Mouse (Mus musculus) embryonic fibroblast, embryonic 13.5 days (primary cell): ENCODE data around the gene Unc13d. TPM values are rescaled to one million over a fixed set of nuclear protein-coding genes. Genes with fewer than 3 reads are reported as not detected.
"Not testable (repeated sequence)": the region's sequence is repeated elsewhere in the genome, so short reads cannot be mapped to it uniquely, and the experiment has no call there.

Experiments
- H3K27ac ChIP-seq: 2 replicates; pipeline ENCODE4 v1.5.1; 2012; ENCODE audit warnings: low read length, control low read depth, inconsistent platforms; ENCODE audit not compliant: insufficient read depth
- H3K4me1 ChIP-seq: 2 replicates; pipeline ENCODE4 v1.6.1; 2011; ENCODE audit warnings: low read length; ENCODE audit not compliant: control insufficient read depth, insufficient read depth
- H3K4me3 ChIP-seq: 2 replicates; pipeline ENCODE4 v1.5.1; 2011; ENCODE audit warnings: mild to moderate bottlenecking, control low read depth, low read length; ENCODE audit not compliant: insufficient read depth
- CTCF ChIP-seq: IDR thresholded peaks from 2 replicates; pipeline ENCODE4 v1.5.1; 2011; ENCODE audit warnings: mild to moderate bottlenecking, control low read depth, low read length, moderate library complexity, borderline replicate concordance; ENCODE audit not compliant: insufficient read depth
- POLR2A ChIP-seq: IDR thresholded peaks from 2 replicates; pipeline ENCODE4 v1.6.1; 2011; ENCODE audit warnings: low read depth, mild to moderate bottlenecking, control low read depth, low read length, moderate library complexity
- polyA plus RNA-seq: library from polyadenylated mRNA; stranded (reverse); fragments of >200 nt; gene quantifications from 2 replicates; pipeline ENCODE4 v1.2.4, GENCODE M21; 2011; ENCODE audit warnings: low read depth; ENCODE audit not compliant: missing spikeins, insufficient read length

The Unc13d gene
- polyA plus RNA-seq, 1 experiment: not detected

- Histone ChIP-seq H3K4me1 (no peaks in the 10 kb centered on the region), H3K4me3 (peak overlapping the region; percentile 74), H3K27ac (peak overlapping the region; percentile 98)
- TF ChIP-seq POLR2A (no peak), CTCF (peak; percentile 24; the same call in 1 of the 2 replicates)
Measured at GRCm38 (mm10) chr11:116023771-116024355, 53.9 kb downstream of the Unc13d start.

DNA sequence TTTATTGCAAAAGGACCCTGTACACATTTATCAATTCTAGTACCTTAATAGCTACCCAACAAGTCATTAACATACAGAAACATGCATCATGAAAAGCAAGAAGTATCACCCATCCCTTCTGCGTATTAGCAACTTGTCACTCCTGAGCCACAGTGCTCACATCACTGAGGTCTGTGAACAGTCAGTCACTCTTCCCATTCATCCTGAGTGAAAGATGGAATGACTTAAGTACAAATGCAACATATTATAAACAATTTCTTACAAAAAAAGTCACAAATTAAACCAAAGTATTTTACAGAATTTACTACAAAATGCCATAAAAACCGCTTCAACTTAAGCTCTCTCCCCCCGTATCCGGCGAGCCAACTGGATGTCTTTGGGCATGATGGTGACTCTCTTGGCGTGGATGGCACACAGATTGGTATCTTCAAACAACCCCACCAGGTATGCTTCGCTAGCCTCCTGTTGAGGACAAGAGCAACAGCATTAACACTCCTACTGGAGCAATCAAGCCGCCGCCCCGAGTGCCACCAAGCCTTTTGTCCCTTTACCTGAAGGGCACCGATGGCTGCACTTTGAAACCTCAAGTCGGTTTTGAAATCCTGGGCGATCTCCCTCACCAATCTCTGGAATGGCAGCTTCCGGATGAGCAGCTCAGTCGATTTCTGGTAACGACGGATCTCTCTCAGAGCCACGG, 54.5 kb downstream of the Unc13d start:
- Histone ChIP-seq H3K4me3 (peak overlapping the region; percentile 74), H3K27ac (peak overlapping the region; percentile 98)
- H3K4me1 ChIP-seq: not testable (repeated sequence)

DNA sequence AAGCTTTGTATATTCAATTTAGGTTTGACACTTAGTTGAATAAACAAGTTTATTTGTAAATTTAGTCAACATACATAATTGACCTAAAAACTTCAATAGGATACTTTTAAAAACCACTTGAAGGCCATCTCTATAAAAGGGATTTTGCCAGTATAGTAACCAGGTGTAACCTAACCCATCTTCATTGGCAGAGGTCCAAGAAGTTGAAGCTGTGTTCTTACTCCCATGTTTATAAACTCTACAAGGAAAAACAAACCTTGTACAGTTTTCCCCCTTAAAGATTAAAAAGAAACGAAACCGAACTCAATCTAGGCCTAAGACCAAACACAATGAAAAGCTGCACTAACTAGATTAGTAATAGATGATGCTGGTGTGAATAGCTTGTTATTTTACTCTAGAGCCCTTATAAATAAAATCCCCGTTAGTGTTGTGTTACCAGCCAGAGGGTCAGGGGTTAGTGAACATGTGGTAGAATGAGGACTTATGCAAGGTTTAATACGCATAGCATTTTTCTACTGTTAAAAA, 55.4 kb downstream of the Unc13d start:
- no peak overlapping the region for H3K27ac ChIP-seq
- peak overlapping the region; percentile 37 for H3K4me3 ChIP-seq
- TF ChIP-seq CTCF (no peak), POLR2A (no peak; the same call in 1 of the 2 replicates)
- H3K4me1 ChIP-seq: no peaks in the 10 kb centered on the region

GRCm38 (mm10) chr11:116021328-116022220, 56.2 kb downstream of the Unc13d start:
- TF ChIP-seq CTCF (no peak), POLR2A (peak; percentile 62)
- Histone ChIP-seq H3K4me1 (no peaks in the 10 kb centered on the region), H3K4me3 (0 out of 2 replicates have a peak overlapping the region, but pooled peaks have one; percentile 13), H3K27ac (no peak overlapping the region)

DNA sequence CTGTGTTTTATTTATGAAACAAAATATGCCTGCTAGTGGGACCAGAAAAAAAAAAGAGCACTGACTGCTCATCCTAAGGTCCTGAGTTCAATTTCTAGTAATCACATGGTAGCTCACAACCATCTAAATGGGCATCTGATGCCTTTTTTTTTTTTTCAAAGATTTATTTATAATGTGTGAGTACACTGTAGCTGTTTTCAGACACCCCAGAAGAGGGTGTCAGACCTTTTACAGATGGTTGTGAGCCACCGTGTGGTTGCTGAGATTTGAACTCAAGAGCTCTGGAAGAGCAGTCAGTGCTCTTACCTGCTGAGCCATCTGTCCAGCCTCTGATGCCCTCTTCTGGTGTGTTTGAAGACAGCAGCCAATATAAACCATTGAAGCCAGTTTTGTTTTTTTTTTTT, 57.2 kb downstream of the Unc13d start:
- no peak overlapping the region for H3K4me3 ChIP-seq

GRCm38 (mm10) chr11:116019976-116020411, 57.8 kb downstream of the Unc13d start:
- no peak overlapping the region for H3K4me3 ChIP-seq
- TF ChIP-seq POLR2A (peak; percentile 45), CTCF (no peak)
- H3K4me1 ChIP-seq: no peaks in the 10 kb centered on the region
- H3K27ac ChIP-seq: no peak overlapping the region

More for the DNA sequence above, 57.2 kb downstream of the Unc13d start:
- peak; percentile 19; the same call in 1 of the 2 replicates for TF ChIP-seq POLR2A
- no peak for TF ChIP-seq CTCF
- H3K27ac ChIP-seq: no peak overlapping the region
- H3K4me1 ChIP-seq: no peaks in the 10 kb centered on the region

- TF ChIP-seq CTCF (no peak), POLR2A (no peak)
- H3K4me3 ChIP-seq: no peak overlapping the region
- no peaks in the 10 kb centered on the region for H3K4me1 ChIP-seq
- H3K27ac ChIP-seq: no peak overlapping the region
Measured at GRCm38 (mm10) chr11:116019360-116019791, 58.4 kb downstream of the Unc13d start.

DNA sequence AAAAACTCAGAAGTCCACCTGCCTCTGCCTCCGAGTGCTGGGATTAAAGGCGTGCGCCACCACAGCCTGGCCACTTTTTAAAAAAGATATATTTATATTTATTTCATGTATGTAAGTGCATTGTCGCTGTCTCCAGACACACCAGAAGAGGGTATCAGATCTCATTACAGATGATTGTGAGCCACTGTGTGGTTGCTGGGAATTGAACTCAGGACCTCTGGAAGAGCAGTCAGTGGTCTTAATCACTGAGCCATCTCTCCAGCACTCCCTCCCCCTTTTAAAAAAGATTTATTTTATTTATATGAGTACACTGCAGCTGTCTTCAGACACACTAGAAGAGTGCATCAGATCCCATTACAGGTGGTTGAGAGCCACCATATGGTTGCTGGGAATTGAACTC, 58.9 kb downstream of the Unc13d start:
- not testable (repeated sequence) for H3K4me3 ChIP-seq, H3K27ac ChIP-seq, H3K4me1 ChIP-seq

DNA sequence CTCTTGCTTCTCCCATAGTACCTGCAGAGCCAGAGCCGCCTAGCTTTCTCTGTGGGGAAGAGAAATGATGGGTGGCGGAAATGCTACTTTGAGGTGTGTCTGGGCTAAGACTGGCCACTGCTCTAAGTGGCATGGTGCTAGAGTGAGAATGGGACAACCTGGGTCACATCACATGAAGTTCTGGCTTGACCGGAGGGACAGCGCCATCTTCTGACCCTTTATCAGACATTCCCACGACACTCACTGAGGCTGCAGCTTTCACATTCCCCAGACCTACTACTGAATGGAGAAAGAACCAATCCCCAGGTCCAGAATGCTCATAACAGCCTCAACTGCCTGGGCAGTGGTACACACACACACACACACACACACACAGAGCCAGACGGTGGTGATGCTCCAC, 59.7 kb downstream of the Unc13d start:
- Histone ChIP-seq H3K4me1 (no peaks in the 10 kb centered on the region), H3K4me3 (no peak overlapping the region), H3K27ac (no peak overlapping the region)
- peak; percentile 56; the same call in 1 of the 2 replicates for TF ChIP-seq CTCF
- TF ChIP-seq POLR2A: no peak

DNA sequence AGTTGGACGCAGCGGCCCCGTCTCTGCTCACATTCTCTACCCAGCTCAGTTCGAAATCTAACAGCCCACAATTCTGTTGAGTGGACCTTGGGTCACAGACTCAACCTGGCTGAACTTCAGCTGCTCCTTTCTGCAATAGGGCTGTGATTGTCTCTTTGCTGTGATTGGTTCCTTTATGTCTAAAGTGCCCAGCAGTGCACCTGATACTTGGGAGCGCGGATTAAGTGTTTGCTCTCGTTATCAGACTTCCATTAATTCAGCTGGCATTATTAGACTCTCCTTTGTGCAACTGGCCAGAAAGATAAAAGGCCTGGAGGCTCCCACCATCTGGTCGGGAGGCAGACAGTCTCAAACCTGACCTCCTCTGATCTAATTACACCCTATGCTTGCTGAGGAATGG, 62.9 kb downstream of the Unc13d start:
- H3K4me1 ChIP-seq: no peaks in the 10 kb centered on the region
- no peak overlapping the region for H3K4me3 ChIP-seq
- no peak for TF ChIP-seq POLR2A
- TF ChIP-seq CTCF: no peak
- no peak overlapping the region for H3K27ac ChIP-seq
